Mouse (Mus musculus) neural tube, embryonic 15.5 days (tissue): ENCODE results near the gene Hic2. TPM values are rescaled to one million over a fixed set of nuclear protein-coding genes. Genes with fewer than 3 reads are reported as not detected.

Source experiments
- ATAC-seq: fragments of 200-750 bp; cut with Nextera tagmentation; 2 replicates; pipeline ENCODE4 v1.8.0; 2017; ENCODE audit warnings: mild to moderate bottlenecking, moderate TSS enrichment, moderate library complexity; ENCODE audit not compliant: low FRiP score
- H3K27ac ChIP-seq: fragments of 300-500 bp; sonication (generic); replicated peaks from 2 replicates; pipeline ENCODE4 v1.5.1; 2015; ENCODE audit warnings: mild to moderate bottlenecking, inconsistent platforms
- H3K27me3 ChIP-seq: fragments of 300-500 bp; sonication (generic); replicated peaks from 2 replicates; pipeline ENCODE4 v1.6.1; 2015; ENCODE audit warnings: inconsistent platforms
- H3K36me3 ChIP-seq: fragments of 300-500 bp; sonication (generic); 2 replicates; pipeline ENCODE4 v1.6.1; 2015; ENCODE audit warnings: inconsistent platforms
- H3K4me1 ChIP-seq: fragments of 300-500 bp; sonication (generic); 2 replicates; pipeline ENCODE4 v1.6.1; 2015; ENCODE audit warnings: inconsistent platforms
- H3K4me2 ChIP-seq: fragments of 300-500 bp; sonication (generic); 2 replicates; pipeline ENCODE4 v1.6.1; 2015; ENCODE audit warnings: inconsistent platforms, mild to moderate bottlenecking, moderate library complexity
- H3K4me3 ChIP-seq: fragments of 300-500 bp; sonication (generic); replicated peaks from 2 replicates; pipeline ENCODE4 v1.5.1; 2015; ENCODE audit warnings: mild to moderate bottlenecking, inconsistent platforms
- H3K9ac ChIP-seq: fragments of 300-500 bp; sonication (generic); replicated peaks from 2 replicates; pipeline ENCODE4 v1.6.1; 2015; ENCODE audit warnings: mild to moderate bottlenecking, inconsistent platforms
- H3K9me3 ChIP-seq: fragments of 300-500 bp; sonication (generic); replicated peaks from 2 replicates; pipeline ENCODE4 v1.6.1; 2016; ENCODE audit warnings: inconsistent platforms
- WGBS: fragments of 180-500 bp; shearing (Covaris S2); methylation state at CpG from one replicate; pipeline ENCODE4 v1.1.7; 2015; ENCODE audit warnings: mixed read lengths; 5-methylcytosine and 5-hydroxymethylcytosine counted together
- polyA plus RNA-seq: library from polyadenylated mRNA; unstranded; fragments of >200 nt; fragmentation: Nextera tagmentation; extraction: Ambion mirVana; gene quantifications from 2 replicates; pipeline ENCODE4 v1.2.1, GENCODE M21; 2015

Gene Hic2
- polyA plus RNA-seq, result 6.7 and 7.4 TPM in 2 replicates

GRCm38 (mm10) chr16:17232794-17233701 lies at the start of gene Hic2:
Gene Hic2 (plus strand): TSS chr16:17233572.
- peak; percentile 97 for ATAC-seq
- WGBS, result under 1% methylated on average over 59 of the region's 59 CpGs
- H3K9ac ChIP-seq, result peak within 1 kb of the TSS; percentile 90
- H3K9me3 ChIP-seq, result no peaks in the 10 kb centered on the region
- peak within 1 kb of the TSS; percentile 96 for H3K27ac ChIP-seq
- H3K4me1 ChIP-seq, result peaks cover 43% of the 10 kb centered on the region
- H3K36me3 ChIP-seq, result no peaks in the 10 kb centered on the region
- no peaks in the 10 kb centered on the region for H3K27me3 ChIP-seq
- peak within 1 kb of the TSS; percentile 82 for H3K4me2 ChIP-seq
- H3K4me3 ChIP-seq, result peak within 1 kb of the TSS; percentile 90

- Histone ChIP-seq H3K27me3 (no peaks in the 10 kb centered on the region), H3K4me2 (no peak overlapping the region), H3K4me3 (no peak overlapping the region), H3K9ac (no peak overlapping the region), H3K9me3 (no peaks in the 10 kb centered on the region), H3K27ac (no peak overlapping the region), H3K4me1 (no peaks in the 10 kb centered on the region), H3K36me3 (peaks cover 3% of the 10 kb centered on the region; the same call in 1 of the 2 replicates)
- no peak for ATAC-seq
Measured at GRCm38 (mm10) chr16:17185475-17185874, 47.9 kb upstream of the Hic2 start.

- WGBS, result 94% methylated on average over 4 of the region's 4 CpGs
- H3K36me3 ChIP-seq, result no peaks in the 10 kb centered on the region
Measured at GRCm38 (mm10) chr16:17193823-17194222, 39.5 kb upstream of the Hic2 start.

GRCm38 (mm10) chr16:17200121-17200952 lies 33.0 kb upstream of the Hic2 start:
- no peaks in the 10 kb centered on the region for H3K36me3 ChIP-seq
- H3K4me1 ChIP-seq, result peaks cover 24% of the 10 kb centered on the region
- H3K9me3 ChIP-seq, result no peaks in the 10 kb centered on the region
- H3K9ac ChIP-seq, result peak overlapping the region; percentile 99
- peak overlapping the region; percentile 83 for H3K4me3 ChIP-seq
- H3K4me2 ChIP-seq, result peak overlapping the region; percentile 82
- H3K27me3 ChIP-seq, result no peaks in the 10 kb centered on the region
- peak overlapping the region; percentile 83 for H3K27ac ChIP-seq
- WGBS, result 10% methylated on average over 24 of the region's 24 CpGs
- ATAC-seq, result peak; percentile 7; the same call in 1 of the 2 replicates

More at GRCm38 (mm10) chr16:17193823-17194222, 39.5 kb upstream of the Hic2 start:
- Histone ChIP-seq H3K27ac (no peak overlapping the region), H3K4me1 (0 out of 2 replicates have a peak, but pooled peaks cover 2% of the 10 kb centered on the region), H3K4me2 (no peak overlapping the region), H3K9ac (no peak overlapping the region), H3K9me3 (no peaks in the 10 kb centered on the region), H3K27me3 (no peaks in the 10 kb centered on the region), H3K4me3 (no peak overlapping the region)
- no peak for ATAC-seq

GRCm38 (mm10) chr16:17200953-17201707 lies 32.2 kb upstream of the Hic2 start:
- H3K4me2 ChIP-seq, result peak overlapping the region; percentile 82
- H3K36me3 ChIP-seq, result no peaks in the 10 kb centered on the region
- peak overlapping the region; percentile 83 for H3K27ac ChIP-seq
- no peaks in the 10 kb centered on the region for H3K9me3 ChIP-seq
- no peaks in the 10 kb centered on the region for H3K27me3 ChIP-seq
- peak; percentile 91 for ATAC-seq
- H3K9ac ChIP-seq, result peak overlapping the region; percentile 99
- peak overlapping the region; percentile 83 for H3K4me3 ChIP-seq
- peaks cover 24% of the 10 kb centered on the region for H3K4me1 ChIP-seq
- under 1% methylated on average over 71 of the region's 72 CpGs for WGBS

- Histone ChIP-seq H3K9me3 (no peaks in the 10 kb centered on the region), H3K4me3 (peak overlapping the region; percentile 83; the same call in 1 of the 2 replicates), H3K9ac (no peak overlapping the region), H3K27me3 (no peaks in the 10 kb centered on the region), H3K4me1 (peaks cover 24% of the 10 kb centered on the region), H3K27ac (no peak overlapping the region), H3K36me3 (no peaks in the 10 kb centered on the region), H3K4me2 (no peak overlapping the region)
- peak; percentile 35 for ATAC-seq
- 56% methylated on average over 2 of the region's 2 CpGs for WGBS
Measured at GRCm38 (mm10) chr16:17201977-17202376, 31.4 kb upstream of the Hic2 start.

- Histone ChIP-seq H3K36me3 (no peaks in the 10 kb centered on the region), H3K27me3 (no peaks in the 10 kb centered on the region), H3K9me3 (no peaks in the 10 kb centered on the region), H3K27ac (0 out of 2 replicates have a peak within 1 kb of the TSS, but pooled peaks have one; percentile 83), H3K4me2 (peak within 1 kb of the TSS; percentile 82), H3K4me1 (peaks cover 24% of the 10 kb centered on the region), H3K4me3 (peak within 1 kb of the TSS; percentile 83), H3K9ac (peak within 1 kb of the TSS; percentile 99; the same call in 1 of the 2 replicates)
- ATAC-seq, result no peak
- 90% methylated on average over 1 of the region's 1 CpGs for WGBS
Measured at GRCm38 (mm10) chr16:17202549-17202948, 30.8 kb upstream of the Hic2 start, which contains the start of gene Ube2l3. Gene Ube2l3 (minus strand): TSS chr16:17202649.

- H3K36me3 ChIP-seq, result no peaks in the 10 kb centered on the region
Measured at GRCm38 (mm10) chr16:17204990-17205389, 28.4 kb upstream of the Hic2 start.

GRCm38 (mm10) chr16:17208389-17209361 lies 24.7 kb upstream of the Hic2 start, which contains the start of gene Rimbp3:
Gene Rimbp3 (plus strand): TSS chr16:17208603.
- WGBS, result under 1% methylated on average over 85 of the region's 85 CpGs
- 0 out of 2 replicates have a peak, but pooled peaks cover 3% of the 10 kb centered on the region for H3K27me3 ChIP-seq

More at GRCm38 (mm10) chr16:17204990-17205389, 28.4 kb upstream of the Hic2 start:
- H3K27me3 ChIP-seq, result no peaks in the 10 kb centered on the region
- no peak overlapping the region for H3K4me3 ChIP-seq
- H3K9me3 ChIP-seq, result no peaks in the 10 kb centered on the region
- H3K9ac ChIP-seq, result no peak overlapping the region
- no peak for ATAC-seq
- no peak overlapping the region for H3K4me2 ChIP-seq
- 4% methylated on average over 6 of the region's 6 CpGs for WGBS
- H3K4me1 ChIP-seq, result peaks cover 27% of the 10 kb centered on the region
- no peak overlapping the region for H3K27ac ChIP-seq

More at GRCm38 (mm10) chr16:17208389-17209361, 24.7 kb upstream of the Hic2 start, which contains the start of gene Rimbp3:
- H3K4me3 ChIP-seq, result peak within 1 kb of the TSS; percentile 67
- H3K27ac ChIP-seq, result peak within 1 kb of the TSS; percentile 93
- H3K4me2 ChIP-seq, result peak within 1 kb of the TSS; percentile 97
- ATAC-seq, result peak; percentile 87
- peaks cover 25% of the 10 kb centered on the region for H3K4me1 ChIP-seq
- no peaks in the 10 kb centered on the region for H3K36me3 ChIP-seq
- H3K9me3 ChIP-seq, result no peaks in the 10 kb centered on the region
- H3K9ac ChIP-seq, result peak within 1 kb of the TSS; percentile 70
